Mouse (Mus musculus): ENCODE data around the gene Cabin1. TPM values are rescaled to one million over a fixed set of nuclear protein-coding genes. Genes with fewer than 3 reads are reported as not detected.

Cabin1 gene
- polyA plus RNA-seq, 1 experiment from 2014 or later, result 14.3 TPM

DNA sequence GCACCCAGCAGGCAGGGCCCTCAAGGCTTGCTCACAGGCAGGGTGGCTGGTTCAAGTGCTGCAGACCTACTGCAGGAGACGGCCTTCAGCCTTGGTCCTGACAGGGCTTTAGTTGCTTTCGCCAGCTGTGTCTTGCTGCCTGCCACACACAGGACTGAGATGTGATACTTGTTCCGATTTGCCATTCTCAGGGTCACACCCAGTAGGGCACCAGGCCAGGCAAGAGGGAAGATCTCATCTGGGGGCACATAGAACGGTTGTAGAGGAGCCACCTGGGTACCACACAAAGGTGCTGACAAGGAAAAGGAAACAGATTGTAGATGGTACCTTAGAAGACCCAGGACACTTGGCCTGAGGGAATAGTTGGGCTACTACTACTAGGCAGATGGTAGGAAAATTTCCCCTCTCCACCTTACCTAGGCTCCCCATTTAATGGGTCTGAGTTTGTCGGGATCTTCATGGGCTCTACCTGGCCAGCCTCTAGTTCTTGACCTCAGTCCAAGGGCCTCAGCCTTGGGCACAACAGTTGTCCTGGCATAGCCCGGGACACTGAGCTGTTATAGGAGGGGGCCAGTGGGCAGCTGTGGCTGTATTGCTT lies 99.4 kb downstream of the Cabin1 start:
- peaks cover 50% of the 10 kb centered on the region for H3K36me3 ChIP-seq (replicated peaks)
- no peak overlapping the region for H3K4me3 ChIP-seq (replicated peaks)
- peaks cover 34% of the 10 kb centered on the region for H3K27me3 ChIP-seq
- H3K27ac ChIP-seq (replicated peaks), result no peak overlapping the region
- no peak overlapping the region for H3K9ac ChIP-seq
- no peak overlapping the region for H3K4me2 ChIP-seq
- H3K4me1 ChIP-seq (replicated peaks), result peaks cover 28% of the 10 kb centered on the region
- 78% methylated on average over 6 of the region's 6 CpGs for WGBS (ENCODE audit: insufficient replicate concordance)
- no peaks in the 10 kb centered on the region for H3K9me3 ChIP-seq (replicated peaks)
- ATAC-seq (ENCODE audit: insufficient read depth), result no peak

DNA sequence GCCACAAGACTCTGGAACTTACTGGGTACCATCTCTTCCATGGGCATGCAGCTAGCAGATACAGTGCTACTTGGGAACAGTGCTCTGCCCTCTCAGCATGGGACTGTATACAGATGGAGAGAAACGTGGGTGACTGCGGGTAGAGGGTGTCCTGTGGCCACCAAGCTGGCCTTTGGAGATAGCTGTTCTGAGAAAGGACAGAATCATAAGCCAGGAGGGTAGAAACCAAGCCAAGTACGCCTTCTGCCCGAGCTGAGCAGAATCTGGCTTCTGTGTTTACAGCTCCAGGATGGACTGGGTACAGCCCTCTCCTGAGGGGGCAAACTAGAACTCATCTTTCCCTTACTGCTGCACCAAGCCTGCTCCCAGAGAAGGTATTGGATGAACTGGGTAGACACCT lies 101.6 kb downstream of the Cabin1 start:
- no peak for ATAC-seq (ENCODE audit: insufficient read depth)
- peaks cover 17% of the 10 kb centered on the region for H3K4me1 ChIP-seq (replicated peaks)
- H3K9ac ChIP-seq, result no peak overlapping the region
- H3K4me2 ChIP-seq, result no peak overlapping the region
- WGBS (ENCODE audit: insufficient replicate concordance), result 82% methylated on average over 4 of the region's 4 CpGs
- no peak overlapping the region for H3K4me3 ChIP-seq (replicated peaks)
- peaks cover 13% of the 10 kb centered on the region for H3K27me3 ChIP-seq
- H3K36me3 ChIP-seq (replicated peaks), result peaks cover 59% of the 10 kb centered on the region
- no peak overlapping the region for H3K27ac ChIP-seq (replicated peaks)
- no peaks in the 10 kb centered on the region for H3K9me3 ChIP-seq (replicated peaks)

DNA sequence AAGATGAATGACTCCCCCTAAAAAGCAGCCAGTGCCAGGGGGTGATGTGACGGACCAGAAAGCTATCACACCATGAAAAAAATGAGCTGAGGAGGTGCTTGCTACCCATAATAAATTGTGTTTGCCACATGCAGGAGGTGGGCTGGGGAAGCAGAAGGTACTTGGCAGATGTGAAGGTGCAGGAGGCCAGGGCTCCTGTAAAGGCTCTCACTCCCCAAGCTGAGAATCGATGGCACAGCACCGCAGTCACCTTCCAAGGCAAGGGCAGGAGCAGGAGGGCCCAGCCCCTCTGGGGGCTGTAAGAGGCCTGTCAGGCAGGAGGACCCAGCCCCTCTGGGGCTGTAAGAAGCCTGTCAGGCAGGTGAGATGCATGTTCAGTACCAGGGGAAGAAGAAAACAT lies 102.3 kb downstream of the Cabin1 start:
- H3K36me3 ChIP-seq (replicated peaks), result peaks cover 66% of the 10 kb centered on the region
- H3K4me2 ChIP-seq, result no peak overlapping the region
- no peak for ATAC-seq (ENCODE audit: insufficient read depth)
- no peak overlapping the region for H3K27ac ChIP-seq (replicated peaks)
- peaks cover 6% of the 10 kb centered on the region for H3K27me3 ChIP-seq
- H3K9me3 ChIP-seq (replicated peaks), result no peaks in the 10 kb centered on the region
- H3K4me3 ChIP-seq (replicated peaks), result no peak overlapping the region
- no peak overlapping the region for H3K9ac ChIP-seq
- H3K4me1 ChIP-seq (replicated peaks), result peaks cover 10% of the 10 kb centered on the region
- WGBS (ENCODE audit: insufficient replicate concordance), result 81% methylated on average over 3 of the region's 3 CpGs

DNA sequence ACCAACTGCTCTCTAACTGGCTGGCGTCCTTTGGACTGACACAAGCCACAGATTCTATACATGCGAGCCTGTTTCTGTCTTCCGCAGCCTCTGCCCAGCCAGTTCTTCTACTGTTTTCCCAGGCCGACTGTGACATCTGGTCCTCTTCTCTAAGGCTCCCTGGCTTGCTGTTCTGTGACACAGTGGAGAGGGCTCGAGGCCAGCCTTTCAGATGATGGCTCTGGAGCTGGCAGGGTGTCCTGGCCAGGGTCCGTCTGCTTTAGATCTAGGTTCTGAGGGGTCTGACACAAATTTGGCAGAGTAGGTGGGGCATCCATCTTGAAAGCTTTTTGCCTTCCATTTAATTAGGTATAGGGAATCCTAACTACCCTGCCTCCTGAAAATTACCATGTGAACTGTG lies 102.8 kb downstream of the Cabin1 start:
- no peak overlapping the region for H3K9ac ChIP-seq
- peaks cover 5% of the 10 kb centered on the region; the same call in 1 of the 2 replicates for H3K4me1 ChIP-seq (replicated peaks)
- H3K36me3 ChIP-seq (replicated peaks), result peaks cover 71% of the 10 kb centered on the region
- no peak overlapping the region for H3K4me3 ChIP-seq (replicated peaks)
- 85% methylated on average over 6 of the region's 6 CpGs for WGBS (ENCODE audit: insufficient replicate concordance)
- no peaks in the 10 kb centered on the region for H3K9me3 ChIP-seq (replicated peaks)
- no peak overlapping the region for H3K27ac ChIP-seq (replicated peaks)
- H3K27me3 ChIP-seq, result peaks cover 3% of the 10 kb centered on the region; the same call in 1 of the 2 replicates
- no peak for ATAC-seq (ENCODE audit: insufficient read depth)
- H3K4me2 ChIP-seq, result no peak overlapping the region

DNA sequence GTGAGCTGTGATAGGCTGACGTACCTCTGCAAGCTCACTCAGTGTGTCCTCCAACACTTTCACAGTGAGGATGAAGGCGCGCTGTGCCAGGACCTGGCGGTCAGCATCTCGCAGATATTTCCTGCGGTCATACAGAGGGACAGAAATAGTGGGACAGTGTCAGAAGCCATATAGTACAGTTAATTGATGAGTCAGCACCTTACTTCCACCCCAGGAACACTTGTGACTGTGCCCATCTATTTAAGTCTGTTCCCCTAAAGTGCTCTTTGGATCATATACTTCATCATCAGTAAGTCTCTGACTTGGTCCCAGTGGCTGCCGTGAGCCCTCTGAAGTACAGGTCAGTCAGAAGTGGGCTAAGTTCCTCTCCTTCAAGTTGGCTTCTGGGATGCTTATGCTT lies 106.4 kb downstream of the Cabin1 start:
- Histone ChIP-seq H3K27ac (replicated peaks) (no peak overlapping the region), H3K36me3 (replicated peaks) (peaks cover 86% of the 10 kb centered on the region), H3K4me3 (replicated peaks) (no peak overlapping the region), H3K4me1 (replicated peaks) (no peaks in the 10 kb centered on the region), H3K27me3 (no peaks in the 10 kb centered on the region), H3K9ac (no peak overlapping the region), H3K4me2 (no peak overlapping the region), H3K9me3 (replicated peaks) (no peaks in the 10 kb centered on the region)
- 86% methylated on average over 7 of the region's 7 CpGs for WGBS (ENCODE audit: insufficient replicate concordance)
- ATAC-seq (ENCODE audit: insufficient read depth), result no peak

DNA sequence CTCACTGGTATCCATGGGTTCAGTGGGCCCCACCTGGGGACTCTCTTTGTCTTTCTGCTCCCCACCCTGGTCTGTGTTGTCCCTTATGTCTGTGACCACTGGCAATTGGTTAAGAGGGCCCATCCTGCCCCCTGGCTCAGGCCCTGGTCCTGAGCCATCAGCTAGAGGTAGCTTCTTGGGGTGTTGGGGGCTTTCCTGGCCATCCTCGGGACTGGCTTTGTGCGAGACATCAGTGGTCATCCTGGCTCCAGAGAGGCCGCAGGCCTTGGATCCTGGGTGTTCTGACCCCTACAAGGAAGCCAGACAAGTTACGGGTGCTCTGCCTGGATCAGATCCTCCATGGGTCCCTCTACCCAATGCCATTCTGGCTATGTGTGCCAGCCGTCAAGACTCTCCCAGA lies 107.0 kb downstream of the Cabin1 start:
- 77% methylated on average over 5 of the region's 5 CpGs for WGBS (ENCODE audit: insufficient replicate concordance)
- no peaks in the 10 kb centered on the region for H3K27me3 ChIP-seq
- ATAC-seq (ENCODE audit: insufficient read depth), result no peak
- no peak overlapping the region for H3K4me2 ChIP-seq
- H3K4me1 ChIP-seq (replicated peaks), result no peaks in the 10 kb centered on the region
- no peak overlapping the region for H3K4me3 ChIP-seq (replicated peaks)
- H3K9me3 ChIP-seq (replicated peaks), result no peaks in the 10 kb centered on the region
- H3K27ac ChIP-seq (replicated peaks), result no peak overlapping the region
- H3K36me3 ChIP-seq (replicated peaks), result peaks cover 86% of the 10 kb centered on the region
- H3K9ac ChIP-seq, result no peak overlapping the region

DNA sequence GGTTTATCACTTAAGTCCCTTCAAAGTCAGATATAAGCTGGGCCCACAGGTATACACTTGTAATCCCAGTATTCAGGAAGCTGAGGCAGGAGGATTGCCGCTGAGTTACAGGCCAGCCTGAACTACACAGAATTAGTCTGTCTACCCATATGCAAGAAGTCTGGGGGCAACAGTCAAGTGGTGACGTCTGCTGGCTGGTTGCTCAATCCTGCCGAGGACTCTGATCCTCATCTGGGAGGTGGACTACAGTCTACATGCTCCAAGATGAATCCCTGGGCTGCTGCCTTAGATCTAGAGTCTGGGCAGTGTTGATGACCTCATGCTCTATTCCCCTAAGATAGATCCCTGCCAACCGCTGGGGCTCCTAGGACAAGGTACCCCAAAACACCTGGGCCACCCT lies 110.1 kb downstream of the Cabin1 start:
- Histone ChIP-seq H3K27me3 (no peaks in the 10 kb centered on the region), H3K4me2 (no peak overlapping the region), H3K27ac (replicated peaks) (no peak overlapping the region), H3K9me3 (replicated peaks) (no peaks in the 10 kb centered on the region), H3K36me3 (replicated peaks) (peaks cover 97% of the 10 kb centered on the region), H3K4me3 (replicated peaks) (no peak overlapping the region), H3K4me1 (replicated peaks) (no peaks in the 10 kb centered on the region), H3K9ac (no peak overlapping the region)
- 73% methylated on average over 4 of the region's 4 CpGs for WGBS (ENCODE audit: insufficient replicate concordance)
- ATAC-seq (ENCODE audit: insufficient read depth), result 0 out of 2 replicates have a peak, but pooled peaks have one; percentile 6

DNA sequence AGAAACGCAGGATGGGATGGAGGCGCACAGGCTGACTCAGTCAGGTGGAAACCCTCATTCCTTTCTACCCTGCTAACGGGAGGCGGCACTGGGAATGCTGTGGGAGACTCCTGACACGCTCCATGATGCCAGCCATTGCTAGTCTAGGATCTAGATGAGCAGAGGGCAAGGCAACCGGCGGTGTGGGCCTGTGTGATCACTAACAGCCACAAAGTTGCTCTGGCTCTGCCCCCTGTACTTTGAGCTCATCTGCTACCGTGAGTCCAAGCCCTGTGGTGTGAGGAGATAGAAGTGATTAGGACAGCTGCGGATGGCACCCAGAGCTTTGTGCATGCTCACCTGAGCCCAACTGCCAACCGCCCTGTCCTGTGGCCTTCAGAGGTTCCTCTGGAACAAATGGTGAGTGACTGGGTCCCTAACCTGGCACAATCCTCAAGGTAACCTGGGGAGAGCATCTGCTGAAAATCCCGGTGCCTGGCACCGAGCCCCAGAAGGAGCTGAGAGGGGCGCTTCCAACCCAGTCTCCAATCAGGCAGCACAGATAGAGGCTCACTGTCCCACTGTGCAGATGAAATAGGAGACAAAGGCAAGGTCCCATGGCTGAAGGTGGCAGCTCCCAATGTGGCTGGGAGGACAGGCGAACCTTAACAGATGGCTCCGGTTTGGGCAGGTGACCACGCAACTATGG lies 112.6 kb downstream of the Cabin1 start:
- Histone ChIP-seq H3K27me3 (no peaks in the 10 kb centered on the region), H3K9ac (no peak overlapping the region), H3K36me3 (replicated peaks) (peaks cover 93% of the 10 kb centered on the region), H3K27ac (replicated peaks) (no peak overlapping the region), H3K4me3 (replicated peaks) (no peak overlapping the region), H3K4me2 (no peak overlapping the region), H3K4me1 (replicated peaks) (no peaks in the 10 kb centered on the region), H3K9me3 (replicated peaks) (no peaks in the 10 kb centered on the region)
- WGBS (ENCODE audit: insufficient replicate concordance), result 85% methylated on average over 16 of the region's 16 CpGs
- no peak for ATAC-seq (ENCODE audit: insufficient read depth)

DNA sequence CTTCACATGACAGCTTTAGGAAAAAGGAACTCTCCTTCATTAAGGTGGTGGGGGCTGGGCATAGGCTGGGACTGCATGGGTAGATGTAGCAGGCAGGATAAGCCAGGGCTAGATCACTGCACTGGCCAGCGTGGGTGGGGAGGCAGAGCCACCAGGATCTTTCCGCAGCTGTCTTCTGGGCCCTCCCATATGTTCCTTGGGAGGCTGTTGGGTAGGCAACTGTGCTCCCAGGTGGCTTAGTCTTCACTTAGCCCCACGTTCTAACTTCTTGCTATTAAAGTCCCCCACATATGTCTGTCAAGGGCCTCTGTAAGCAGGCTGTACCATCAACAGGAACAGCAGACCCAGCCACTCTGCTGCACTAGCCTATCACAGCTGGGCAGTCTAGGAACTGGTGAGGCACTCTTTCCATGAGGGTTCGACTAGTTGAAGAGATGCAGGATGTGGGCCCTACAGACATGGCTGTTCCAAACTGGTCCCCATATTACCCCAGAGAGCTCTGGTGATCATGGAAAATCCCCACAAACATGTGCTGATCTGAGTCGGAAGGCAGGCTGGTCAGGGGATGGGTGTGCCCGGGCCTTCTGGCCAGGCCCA lies 113.7 kb downstream of the Cabin1 start:
- Histone ChIP-seq H3K27ac (replicated peaks) (no peak overlapping the region), H3K36me3 (replicated peaks) (peaks cover 88% of the 10 kb centered on the region), H3K4me1 (replicated peaks) (no peaks in the 10 kb centered on the region), H3K9ac (no peak overlapping the region), H3K9me3 (replicated peaks) (no peaks in the 10 kb centered on the region), H3K4me3 (replicated peaks) (no peak overlapping the region), H3K27me3 (no peaks in the 10 kb centered on the region), H3K4me2 (no peak overlapping the region)
- ATAC-seq (ENCODE audit: insufficient read depth), result no peak
- 78% methylated on average over 6 of the region's 6 CpGs for WGBS (ENCODE audit: insufficient replicate concordance)

DNA sequence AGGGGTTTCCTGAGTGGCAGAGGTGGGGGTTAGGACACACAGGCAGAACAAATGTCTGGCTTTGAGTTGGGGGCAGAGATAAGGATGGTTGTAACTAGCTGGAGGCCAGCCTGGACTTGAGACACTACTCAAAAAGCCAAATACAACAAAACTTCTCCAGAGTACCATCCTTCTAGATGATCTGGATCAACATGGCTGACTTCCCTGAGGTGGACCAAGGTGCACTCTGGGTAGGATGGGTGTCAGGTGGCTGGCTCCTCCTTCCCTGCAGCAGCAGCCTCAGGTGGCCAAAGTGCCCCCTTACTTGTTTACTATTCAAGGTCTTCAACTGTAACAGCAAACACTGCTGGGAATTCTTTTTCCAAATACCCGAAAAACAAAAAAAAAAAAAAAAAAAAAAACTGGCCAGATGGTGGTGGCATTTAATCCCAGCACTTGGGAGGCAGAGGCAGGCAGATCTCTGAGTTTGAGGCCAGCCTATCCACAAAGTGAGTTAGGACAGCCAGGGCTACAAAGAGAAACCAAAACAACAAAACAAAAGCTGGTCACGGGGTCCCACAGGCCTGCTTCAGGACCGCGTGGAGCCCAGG lies 114.6 kb downstream of the Cabin1 start:
- Histone ChIP-seq H3K27me3 (no peaks in the 10 kb centered on the region), H3K4me1 (replicated peaks) (peaks cover under 1% of the 10 kb centered on the region; the same call in 1 of the 2 replicates), H3K9me3 (replicated peaks) (no peaks in the 10 kb centered on the region), H3K9ac (no peak overlapping the region), H3K4me3 (replicated peaks) (no peak overlapping the region), H3K36me3 (replicated peaks) (peaks cover 81% of the 10 kb centered on the region), H3K27ac (replicated peaks) (no peak overlapping the region), H3K4me2 (no peak overlapping the region)
- 79% methylated on average over 4 of the region's 4 CpGs for WGBS (ENCODE audit: insufficient replicate concordance)
- no peak for ATAC-seq (ENCODE audit: insufficient read depth)

DNA sequence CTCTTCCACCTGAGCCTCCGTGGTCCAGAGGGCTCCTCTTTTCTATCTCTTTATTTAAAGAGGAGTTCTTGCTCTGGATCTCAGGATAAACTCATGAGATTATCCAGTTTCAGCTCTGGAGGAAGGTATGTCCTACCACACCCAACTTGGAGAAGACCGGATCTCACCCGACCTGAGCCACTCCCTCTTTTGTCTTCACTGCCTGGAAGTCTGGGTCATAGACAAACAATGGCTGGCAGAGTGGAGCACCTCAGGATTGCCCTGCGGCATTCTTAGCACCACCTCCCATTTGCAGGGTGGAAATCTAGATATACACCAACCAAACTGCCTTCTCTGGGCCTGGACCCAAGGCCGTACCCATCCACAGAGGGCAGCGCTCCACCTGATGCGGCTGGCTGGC lies 115.1 kb downstream of the Cabin1 start:
- peaks cover 76% of the 10 kb centered on the region for H3K36me3 ChIP-seq (replicated peaks)
- no peak for ATAC-seq (ENCODE audit: insufficient read depth)

More for the DNA sequence above, 115.1 kb downstream of the Cabin1 start:
- H3K9ac ChIP-seq, result no peak overlapping the region
- 85% methylated on average over 7 of the region's 7 CpGs for WGBS (ENCODE audit: insufficient replicate concordance)
- no peak overlapping the region for H3K4me2 ChIP-seq
- no peaks in the 10 kb centered on the region for H3K9me3 ChIP-seq (replicated peaks)
- no peak overlapping the region for H3K27ac ChIP-seq (replicated peaks)
- peaks cover 6% of the 10 kb centered on the region for H3K4me1 ChIP-seq (replicated peaks)
- no peak overlapping the region for H3K4me3 ChIP-seq (replicated peaks)
- no peaks in the 10 kb centered on the region for H3K27me3 ChIP-seq

Data from liver, embryonic 15.5 days (tissue).